Mouse (Mus musculus) kidney, adult 2 months (tissue): Measurements from ENCODE around the gene Slco1a6.

Experiments used
- CTCF ChIP-seq: fragments of 200-500 bp; conservative IDR thresholded peaks from 2 replicates; pipeline ENCODE4 v1.5.1; 2011; ENCODE audit warnings: low read depth, mild to moderate bottlenecking, control low read depth, low read length, moderate library complexity, mixed read lengths; ENCODE audit not compliant: insufficient read depth, insufficient read length
- POLR2A ChIP-seq: fragments of 200-500 bp; IDR thresholded peaks from one replicate; pipeline ENCODE4 v1.6.1; 2011; ENCODE audit warnings: low read depth, low read length, control low read depth

- TF ChIP-seq POLR2A = no peak
- no peak for TF ChIP-seq CTCF
Observed at GRCm38 (mm10) chr6:142045746-142046145, 162.6 kb downstream of the Slco1a6 start.
